Mouse (Mus musculus): ENCODE results near the gene Fam189a2. TPM values are rescaled to one million over a fixed set of nuclear protein-coding genes. Genes with fewer than 3 reads are reported as not detected.
A peak's percentile ranks its signal among the peaks of the same experiment; 100 is the strongest.

The Fam189a2 gene
- polyA plus RNA-seq, 1 experiment from 2014 or later: 2.3 TPM

DNA sequence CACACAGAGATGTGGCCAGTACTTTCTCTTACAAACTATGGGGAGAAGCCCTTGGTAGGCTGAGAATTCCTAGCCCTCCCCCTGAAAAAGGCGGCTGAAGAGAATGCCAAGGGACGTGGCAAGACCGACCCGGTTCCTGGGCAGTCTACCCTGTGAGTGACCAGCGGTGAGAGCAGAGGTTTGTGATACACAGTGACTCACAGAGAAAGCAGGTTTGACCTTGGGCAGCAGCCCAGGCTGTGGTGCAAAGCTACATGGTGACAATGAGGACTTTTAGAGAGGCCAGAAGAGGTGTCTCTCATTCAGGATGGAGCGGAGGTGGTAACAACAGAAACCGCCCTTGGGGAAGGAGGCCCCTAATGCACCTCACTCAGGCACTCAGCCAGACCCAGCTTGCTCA lies 59.4 kb downstream of the Fam189a2 start:
- Histone ChIP-seq H3K4me1 (ENCODE audit: control insufficient read depth, insufficient read depth, low read length) (peaks cover 7% of the 10 kb centered on the region), H3K27me3 (ENCODE audit: control insufficient read depth, insufficient read depth, low read depth, low read length) (no peaks in the 10 kb centered on the region), H3K9me3 (replicated peaks; ENCODE audit: control insufficient read depth, low read length, poor library complexity, severe bottlenecking) (0 out of 2 replicates have a peak, but pooled peaks cover 3% of the 10 kb centered on the region), H3K27ac (ENCODE audit: low read length) (no peak overlapping the region), H3K4me2 (ENCODE audit: low read length) (no peak overlapping the region), H3K4me3 (ENCODE audit: low read depth, low read length) (no peak overlapping the region), H3K9ac (ENCODE audit: low read depth, low read length) (no peak overlapping the region), H3K36me3 (ENCODE audit: control insufficient read depth, insufficient read depth, low read length) (peaks cover 6% of the 10 kb centered on the region)
- no peak for ATAC-seq
- 94% methylated on average over 7 of the region's 7 CpGs for WGBS

DNA sequence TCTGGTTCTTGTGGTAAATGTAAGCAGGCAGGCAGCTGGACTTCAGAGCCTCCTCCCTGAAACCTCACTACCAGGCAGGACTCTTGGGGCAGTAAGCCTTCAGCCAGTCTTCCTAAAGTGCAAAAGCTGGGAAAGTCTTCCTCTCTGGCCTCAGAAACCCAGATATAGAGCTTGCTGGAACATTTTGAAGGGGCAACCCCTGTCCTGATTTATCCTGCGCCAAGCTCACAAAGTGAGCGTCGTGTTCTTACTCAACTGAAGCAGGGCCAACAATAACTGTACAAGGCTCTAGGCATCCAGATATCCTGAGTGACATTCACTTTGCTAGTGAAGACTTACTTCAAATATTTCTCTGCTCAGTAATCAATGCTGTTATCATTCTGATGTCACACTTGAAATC lies 60.4 kb downstream of the Fam189a2 start:
- H3K4me3 ChIP-seq (ENCODE audit: low read depth, low read length): no peak overlapping the region
- H3K4me2 ChIP-seq (ENCODE audit: low read length): no peak overlapping the region
- 0 out of 2 replicates have a peak, but pooled peaks cover 3% of the 10 kb centered on the region for H3K9me3 ChIP-seq (replicated peaks; ENCODE audit: control insufficient read depth, low read length, poor library complexity, severe bottlenecking)
- H3K27ac ChIP-seq (ENCODE audit: low read length): no peak overlapping the region
- 77% methylated on average over 3 of the region's 3 CpGs for WGBS
- ATAC-seq: no peak
- no peaks in the 10 kb centered on the region for H3K27me3 ChIP-seq (ENCODE audit: control insufficient read depth, insufficient read depth, low read depth, low read length)
- H3K4me1 ChIP-seq (ENCODE audit: control insufficient read depth, insufficient read depth, low read length): peaks cover 7% of the 10 kb centered on the region
- no peak overlapping the region for H3K9ac ChIP-seq (ENCODE audit: low read depth, low read length)
- H3K36me3 ChIP-seq (ENCODE audit: control insufficient read depth, insufficient read depth, low read length): peaks cover 6% of the 10 kb centered on the region

DNA sequence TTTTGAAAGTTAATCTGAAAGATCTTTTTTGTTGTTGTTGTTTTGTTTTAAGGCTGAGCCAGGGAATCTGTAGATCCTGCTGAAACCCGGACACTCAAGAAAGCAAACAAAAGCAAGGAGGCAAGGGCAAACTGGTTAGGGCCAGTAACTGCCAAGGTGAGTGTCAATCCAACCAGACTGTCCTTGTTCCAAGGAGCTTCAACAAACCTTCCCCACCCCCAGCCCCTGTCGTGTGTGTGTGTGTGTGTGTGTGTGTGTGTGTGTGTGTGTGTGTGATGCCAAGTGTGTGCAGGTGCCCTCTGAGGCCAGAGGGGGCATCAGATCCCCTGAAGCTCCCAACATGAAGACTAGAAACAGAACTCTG lies 62.0 kb downstream of the Fam189a2 start:
- WGBS: 77% methylated on average over 2 of the region's 2 CpGs
- H3K27me3 ChIP-seq (ENCODE audit: control insufficient read depth, insufficient read depth, low read depth, low read length): no peaks in the 10 kb centered on the region
- H3K36me3 ChIP-seq (ENCODE audit: control insufficient read depth, insufficient read depth, low read length): no peaks in the 10 kb centered on the region
- H3K27ac ChIP-seq (ENCODE audit: low read length): no peak overlapping the region
- no peaks in the 10 kb centered on the region for H3K9me3 ChIP-seq (replicated peaks; ENCODE audit: control insufficient read depth, low read length, poor library complexity, severe bottlenecking)
- H3K4me1 ChIP-seq (ENCODE audit: control insufficient read depth, insufficient read depth, low read length): peaks cover 7% of the 10 kb centered on the region
- no peak overlapping the region for H3K4me2 ChIP-seq (ENCODE audit: low read length)
- H3K9ac ChIP-seq (ENCODE audit: low read depth, low read length): no peak overlapping the region
- no peak overlapping the region for H3K4me3 ChIP-seq (ENCODE audit: low read depth, low read length)
- ATAC-seq: no peak

DNA sequence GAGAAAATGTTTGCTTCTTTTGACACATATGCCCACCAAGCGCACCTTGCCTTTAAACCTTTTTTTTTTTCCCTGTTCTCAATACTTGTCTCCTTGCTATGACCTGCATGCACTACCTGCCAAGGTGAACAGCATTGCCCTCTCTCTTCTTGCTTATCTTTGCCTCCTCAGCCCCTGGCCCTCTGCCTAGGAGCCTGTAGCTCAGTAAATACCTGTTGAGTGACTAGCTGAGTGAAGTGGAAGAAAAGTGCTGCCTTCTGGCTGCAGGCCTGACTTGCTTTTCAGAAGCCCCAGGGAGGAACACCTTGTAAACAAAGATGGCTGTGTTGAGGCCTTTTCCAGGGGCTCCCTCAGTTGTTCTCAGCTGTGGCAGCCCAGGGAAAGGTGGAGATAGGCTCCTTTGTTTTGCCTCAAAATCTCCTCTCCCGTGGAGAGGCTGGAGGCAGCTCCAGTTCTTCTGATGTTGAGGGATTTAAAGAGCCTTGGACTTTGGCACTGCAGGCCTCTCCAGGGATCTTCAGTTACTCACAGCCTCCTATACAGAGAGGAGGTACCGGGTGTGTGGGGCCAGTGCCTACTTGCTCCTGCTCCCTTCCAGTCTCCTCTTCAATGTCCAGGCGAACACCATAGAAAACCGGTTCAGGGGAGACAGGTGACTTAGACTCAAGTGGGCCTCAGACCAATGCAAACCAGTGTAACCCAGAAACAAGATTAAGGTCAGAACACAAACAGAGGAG lies 62.5 kb downstream of the Fam189a2 start:
- H3K36me3 ChIP-seq (ENCODE audit: control insufficient read depth, insufficient read depth, low read length): no peaks in the 10 kb centered on the region
- H3K27ac ChIP-seq (ENCODE audit: low read length): no peak overlapping the region
- no peak overlapping the region for H3K9ac ChIP-seq (ENCODE audit: low read depth, low read length)
- H3K4me3 ChIP-seq (ENCODE audit: low read depth, low read length): no peak overlapping the region
- no peak overlapping the region for H3K4me2 ChIP-seq (ENCODE audit: low read length)
- peaks cover 7% of the 10 kb centered on the region for H3K4me1 ChIP-seq (ENCODE audit: control insufficient read depth, insufficient read depth, low read length)
- ATAC-seq: no peak
- no peaks in the 10 kb centered on the region for H3K9me3 ChIP-seq (replicated peaks; ENCODE audit: control insufficient read depth, low read length, poor library complexity, severe bottlenecking)
- WGBS: 48% methylated on average over 5 of the region's 5 CpGs
- no peaks in the 10 kb centered on the region for H3K27me3 ChIP-seq (ENCODE audit: control insufficient read depth, insufficient read depth, low read depth, low read length)

DNA sequence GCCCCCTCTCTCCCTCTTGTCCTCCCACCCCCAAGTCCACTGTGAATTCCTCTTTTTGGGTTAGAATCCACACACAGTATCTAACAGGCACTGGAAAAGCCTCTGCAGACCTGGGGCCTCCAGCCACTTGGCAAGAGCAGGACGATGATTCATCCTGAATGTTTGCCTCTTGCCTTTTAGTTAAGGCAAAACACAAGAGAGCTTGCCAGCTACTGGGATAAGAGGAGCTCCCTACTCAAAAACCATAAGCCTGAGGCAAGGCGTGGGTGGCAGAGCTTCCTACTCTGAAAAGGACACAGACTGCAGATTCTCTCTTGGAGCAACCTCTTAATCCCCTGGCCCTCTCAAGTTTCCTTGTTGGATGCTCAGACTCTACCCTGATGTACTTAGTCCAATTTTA lies 63.7 kb downstream of the Fam189a2 start:
- Histone ChIP-seq H3K4me3 (ENCODE audit: low read depth, low read length) (no peak overlapping the region), H3K4me1 (ENCODE audit: control insufficient read depth, insufficient read depth, low read length) (no peaks in the 10 kb centered on the region), H3K4me2 (ENCODE audit: low read length) (no peak overlapping the region), H3K9me3 (replicated peaks; ENCODE audit: control insufficient read depth, low read length, poor library complexity, severe bottlenecking) (no peaks in the 10 kb centered on the region), H3K27me3 (ENCODE audit: control insufficient read depth, insufficient read depth, low read depth, low read length) (no peaks in the 10 kb centered on the region), H3K27ac (ENCODE audit: low read length) (no peak overlapping the region), H3K9ac (ENCODE audit: low read depth, low read length) (no peak overlapping the region), H3K36me3 (ENCODE audit: control insufficient read depth, insufficient read depth, low read length) (no peaks in the 10 kb centered on the region)
- 40% methylated on average over 2 of the region's 2 CpGs for WGBS
- ATAC-seq: no peak

DNA sequence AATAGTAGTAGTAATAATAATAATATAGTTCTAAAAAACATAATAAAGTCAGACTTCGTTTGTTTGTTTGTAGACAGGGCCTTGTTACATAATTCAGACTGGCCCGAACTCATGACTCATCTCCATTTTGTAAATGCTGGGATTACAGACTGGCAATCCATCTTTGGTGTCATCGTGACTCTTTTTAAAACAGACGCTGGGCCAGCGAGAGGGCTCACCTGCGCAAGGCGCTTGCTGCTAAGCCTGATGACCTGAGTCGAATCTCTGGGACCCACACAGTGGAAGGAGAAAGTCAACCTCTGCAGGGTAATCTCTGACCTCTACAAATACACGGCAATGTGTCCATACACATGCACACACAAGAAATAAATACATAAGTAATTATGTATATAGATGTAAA lies 64.4 kb downstream of the Fam189a2 start:
- H3K4me2 ChIP-seq (ENCODE audit: low read length): no peak overlapping the region
- no peak overlapping the region for H3K27ac ChIP-seq (ENCODE audit: low read length)
- H3K4me3 ChIP-seq (ENCODE audit: low read depth, low read length): no peak overlapping the region
- H3K27me3 ChIP-seq (ENCODE audit: control insufficient read depth, insufficient read depth, low read depth, low read length): no peaks in the 10 kb centered on the region
- ATAC-seq: no peak
- H3K9ac ChIP-seq (ENCODE audit: low read depth, low read length): no peak overlapping the region
- peaks cover under 1% of the 10 kb centered on the region; the same call in 1 of the 2 replicates for H3K4me1 ChIP-seq (ENCODE audit: control insufficient read depth, insufficient read depth, low read length)
- H3K36me3 ChIP-seq (ENCODE audit: control insufficient read depth, insufficient read depth, low read length): no peaks in the 10 kb centered on the region
- H3K9me3 ChIP-seq (replicated peaks; ENCODE audit: control insufficient read depth, low read length, poor library complexity, severe bottlenecking): no peaks in the 10 kb centered on the region
- 93% methylated on average over 9 of the region's 9 CpGs for WGBS

DNA sequence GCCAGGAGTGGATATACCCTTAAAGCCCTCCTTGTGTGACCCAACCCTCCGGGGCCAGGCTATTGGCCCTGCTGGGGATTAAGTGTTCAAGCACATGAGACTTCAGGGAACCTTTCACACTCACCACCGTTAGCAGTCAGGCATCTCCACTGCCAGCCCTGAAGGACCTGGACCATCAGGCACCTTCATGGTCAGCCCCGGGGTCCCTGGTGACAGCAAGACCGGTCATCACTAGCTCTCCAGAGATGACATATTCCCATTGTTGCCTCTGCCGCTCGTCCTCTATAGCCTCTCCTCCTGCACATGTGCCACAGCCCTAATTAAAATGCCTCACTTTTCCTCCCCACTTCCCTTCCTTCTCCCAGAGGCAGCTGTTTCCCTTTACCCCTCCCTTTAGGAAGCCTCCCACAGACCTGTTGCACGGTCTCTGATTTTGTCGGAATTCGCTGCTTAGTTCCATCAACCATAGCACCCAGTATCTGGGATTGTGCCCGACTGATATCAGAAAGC lies 66.4 kb downstream of the Fam189a2 start:
- no peaks in the 10 kb centered on the region for H3K9me3 ChIP-seq (replicated peaks; ENCODE audit: control insufficient read depth, low read length, poor library complexity, severe bottlenecking)
- H3K36me3 ChIP-seq (ENCODE audit: control insufficient read depth, insufficient read depth, low read length): no peaks in the 10 kb centered on the region
- H3K4me3 ChIP-seq (ENCODE audit: low read depth, low read length): no peak overlapping the region
- H3K9ac ChIP-seq (ENCODE audit: low read depth, low read length): no peak overlapping the region
- ATAC-seq: no peak
- no peak overlapping the region for H3K27ac ChIP-seq (ENCODE audit: low read length)
- peaks cover 7% of the 10 kb centered on the region; the same call in 1 of the 2 replicates for H3K4me1 ChIP-seq (ENCODE audit: control insufficient read depth, insufficient read depth, low read length)
- 54% methylated on average over 10 of the region's 10 CpGs for WGBS
- no peak overlapping the region for H3K4me2 ChIP-seq (ENCODE audit: low read length)
- H3K27me3 ChIP-seq (ENCODE audit: control insufficient read depth, insufficient read depth, low read depth, low read length): no peaks in the 10 kb centered on the region

DNA sequence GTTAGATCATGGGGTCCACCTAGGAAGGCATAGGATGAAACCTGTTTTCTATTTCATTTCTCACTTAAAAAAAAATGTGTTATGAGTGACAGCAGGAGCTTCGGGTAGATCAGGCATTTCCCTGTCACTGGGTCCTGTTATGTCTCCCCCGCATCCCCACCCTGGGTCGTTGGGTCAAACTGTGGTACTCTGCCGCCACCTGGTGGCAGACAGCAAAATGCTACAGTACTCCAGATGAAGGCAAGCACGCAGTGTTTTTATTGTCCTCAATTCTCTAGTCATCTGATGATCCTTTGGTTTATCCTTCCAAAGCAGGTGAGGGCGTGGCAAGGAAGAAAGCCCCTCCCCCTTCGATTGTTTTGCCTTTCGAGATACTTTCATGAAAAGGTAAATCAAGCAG lies 69.3 kb downstream of the Fam189a2 start:
- Histone ChIP-seq H3K36me3 (ENCODE audit: control insufficient read depth, insufficient read depth, low read length) (no peaks in the 10 kb centered on the region), H3K4me3 (ENCODE audit: low read depth, low read length) (no peak overlapping the region), H3K9ac (ENCODE audit: low read depth, low read length) (no peak overlapping the region), H3K4me2 (ENCODE audit: low read length) (0 out of 2 replicates have a peak overlapping the region, but pooled peaks have one; percentile 21), H3K9me3 (replicated peaks; ENCODE audit: control insufficient read depth, low read length, poor library complexity, severe bottlenecking) (no peaks in the 10 kb centered on the region), H3K4me1 (ENCODE audit: control insufficient read depth, insufficient read depth, low read length) (peaks cover 9% of the 10 kb centered on the region; the same call in 1 of the 2 replicates), H3K27me3 (ENCODE audit: control insufficient read depth, insufficient read depth, low read depth, low read length) (no peaks in the 10 kb centered on the region), H3K27ac (ENCODE audit: low read length) (no peak overlapping the region)
- under 1% methylated on average over 8 of the region's 8 CpGs for WGBS
- ATAC-seq: peak; percentile 76

DNA sequence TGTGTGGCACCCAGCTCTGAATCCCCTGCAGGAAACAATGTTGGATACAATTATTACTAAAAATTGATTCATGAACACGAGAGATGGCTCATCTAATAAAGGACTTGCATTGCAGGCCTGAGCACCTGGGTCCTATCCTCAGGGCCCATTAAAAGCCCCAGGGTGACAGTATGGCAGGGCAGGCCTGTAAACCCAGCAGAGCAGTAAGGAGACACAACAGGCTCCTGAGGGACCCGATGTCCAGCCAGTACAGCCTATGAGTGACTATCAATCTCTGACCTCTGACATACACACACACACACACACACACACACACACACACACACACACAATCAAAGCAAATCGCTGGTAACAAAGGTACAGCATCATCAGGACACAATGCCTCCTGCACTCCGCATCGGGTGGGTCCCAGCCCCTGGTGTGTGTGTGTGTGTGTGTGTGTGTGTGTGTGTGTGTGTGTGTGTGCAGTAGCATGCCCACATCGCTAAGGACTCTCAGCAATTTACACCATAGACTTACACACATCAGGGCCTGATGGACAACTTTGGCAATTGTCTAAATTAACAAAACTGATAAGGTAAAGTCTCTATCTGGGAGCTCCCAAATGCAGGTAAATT lies 69.9 kb downstream of the Fam189a2 start:
- Histone ChIP-seq H3K4me3 (ENCODE audit: low read depth, low read length) (no peak overlapping the region), H3K4me2 (ENCODE audit: low read length) (no peak overlapping the region), H3K27me3 (ENCODE audit: control insufficient read depth, insufficient read depth, low read depth, low read length) (no peaks in the 10 kb centered on the region), H3K27ac (ENCODE audit: low read length) (peak overlapping the region; percentile 61), H3K4me1 (ENCODE audit: control insufficient read depth, insufficient read depth, low read length) (peaks cover 9% of the 10 kb centered on the region; the same call in 1 of the 2 replicates), H3K9me3 (replicated peaks; ENCODE audit: control insufficient read depth, low read length, poor library complexity, severe bottlenecking) (no peaks in the 10 kb centered on the region), H3K9ac (ENCODE audit: low read depth, low read length) (0 out of 2 replicates have a peak overlapping the region, but pooled peaks have one; percentile 10), H3K36me3 (ENCODE audit: control insufficient read depth, insufficient read depth, low read length) (no peaks in the 10 kb centered on the region)
- 75% methylated on average over 6 of the region's 6 CpGs for WGBS
- ATAC-seq: peak; percentile 12
